Mouse (Mus musculus): ENCODE measurements around the gene Brinp2. TPM values are rescaled to one million over a fixed set of nuclear protein-coding genes. Genes with fewer than 3 reads are reported as not detected.
A peak's percentile ranks its signal among the peaks of the same experiment; 100 is the strongest.

Gene Brinp2
- total RNA-seq, 1 experiment = 1.0 TPM

DNA sequence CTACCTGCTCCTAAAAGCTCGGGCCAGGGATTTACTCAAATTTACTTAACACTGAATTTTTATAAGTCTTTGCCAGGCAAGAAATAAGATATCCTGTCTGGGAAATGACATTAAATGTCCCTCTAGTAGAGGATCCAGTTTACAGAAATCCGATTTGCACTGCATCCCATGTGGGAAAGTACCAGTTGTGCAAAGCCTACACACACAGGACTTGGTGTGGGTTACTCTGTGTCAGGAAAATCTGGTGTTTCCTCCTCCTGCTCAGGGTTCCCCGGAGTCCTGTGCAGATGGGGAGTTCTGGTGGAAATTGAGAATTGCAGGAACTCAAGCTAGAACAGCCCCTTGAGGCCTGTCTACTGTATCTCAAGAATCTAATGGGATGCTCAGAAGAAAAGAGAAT lies 70.9 kb downstream of the Brinp2 start:
- Histone ChIP-seq H3K27ac (ENCODE audit: insufficient read depth, low read depth, low read length, poor library complexity, severe bottlenecking) (no peak overlapping the region), H3K4me3 (ENCODE audit: insufficient read depth in 1 of 2, low read depth in 1 of 2, low read length in 2 of 2, poor library complexity in 1 of 2, severe bottlenecking in 1 of 2) (no peak overlapping the region), H3K4me1 (ENCODE audit: control insufficient read depth in 2 of 2, insufficient read depth in 2 of 2, low read length in 2 of 2, poor library complexity in 1 of 2) (no peaks in the 10 kb centered on the region), H3K9me3 (ENCODE audit: control insufficient read depth, insufficient read depth, low read depth, low read length) (no peaks in the 10 kb centered on the region), H3K36me3 (ENCODE audit: control insufficient read depth, insufficient read depth, low read length, poor library complexity, severe bottlenecking) (no peaks in the 10 kb centered on the region), H3K9ac (ENCODE audit: insufficient read depth, low read depth, low read length, poor library complexity, severe bottlenecking) (no peak overlapping the region)
- in situ Hi-C loops (cut with MboI; ENCODE audit: low sequenced_read_pairs in 2 of 2, unreplicated experiment in 2 of 2) = no loop called here
- TF ChIP-seq ZNF384 (IDR thresholded peaks at IDR 0.05; ENCODE audit: low read depth, low read length) = no peak
- TF ChIP-seq CHD2 (IDR thresholded peaks at IDR 0.05; ENCODE audit: low read depth, low read length) = no peak
- TF ChIP-seq HCFC1 (IDR thresholded peaks at IDR 0.05; ENCODE audit: borderline replicate concordance, insufficient read depth, low read length) = no peak
- no peak for TF ChIP-seq MAFK (IDR thresholded peaks at IDR 0.05; ENCODE audit: insufficient read depth, low read depth, low read length)
- TF ChIP-seq ZC3H11A (IDR thresholded peaks at IDR 0.05; ENCODE audit: borderline replicate concordance, low read depth, low read length) = no peak
- DNase-seq (ENCODE audit: low read depth, low spot score) = no peak

DNA sequence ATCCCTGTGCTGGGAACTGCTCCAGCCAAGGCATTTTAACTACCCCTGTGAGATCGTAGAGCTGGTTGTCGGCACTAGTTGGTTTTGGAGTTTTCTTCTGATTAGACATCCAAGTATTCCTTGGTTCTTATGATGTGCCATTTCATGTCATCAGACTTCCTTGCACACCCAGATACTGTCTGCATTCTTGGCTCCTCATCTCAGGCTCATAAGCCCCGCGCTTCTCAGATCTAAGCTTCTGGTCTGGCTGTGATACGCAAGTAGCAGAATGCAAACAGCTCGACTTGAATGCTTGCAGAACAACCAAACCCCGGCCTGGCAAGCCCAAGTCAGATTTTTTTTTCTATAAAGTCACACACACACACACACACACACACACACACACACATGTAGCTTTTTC lies 72.3 kb downstream of the Brinp2 start:
- H3K36me3 ChIP-seq (ENCODE audit: control insufficient read depth, insufficient read depth, low read length, poor library complexity, severe bottlenecking) = no peaks in the 10 kb centered on the region
- no peak overlapping the region for H3K9ac ChIP-seq (ENCODE audit: insufficient read depth, low read depth, low read length, poor library complexity, severe bottlenecking)
- in situ Hi-C loops (cut with MboI; ENCODE audit: low sequenced_read_pairs in 2 of 2, unreplicated experiment in 2 of 2) = no loop called here
- no peaks in the 10 kb centered on the region for H3K4me1 ChIP-seq (ENCODE audit: control insufficient read depth in 2 of 2, insufficient read depth in 2 of 2, low read length in 2 of 2, poor library complexity in 1 of 2)
- H3K9me3 ChIP-seq (ENCODE audit: control insufficient read depth, insufficient read depth, low read depth, low read length) = no peaks in the 10 kb centered on the region
- no peak overlapping the region for H3K4me3 ChIP-seq (ENCODE audit: insufficient read depth in 1 of 2, low read depth in 1 of 2, low read length in 2 of 2, poor library complexity in 1 of 2, severe bottlenecking in 1 of 2)
- no peak for DNase-seq (ENCODE audit: low read depth, low spot score)
- TF ChIP-seq ZC3H11A (IDR thresholded peaks at IDR 0.05; ENCODE audit: borderline replicate concordance, low read depth, low read length) = no peak
- TF ChIP-seq HCFC1 (IDR thresholded peaks at IDR 0.05; ENCODE audit: borderline replicate concordance, insufficient read depth, low read length) = no peak
- no peak for TF ChIP-seq MAFK (IDR thresholded peaks at IDR 0.05; ENCODE audit: insufficient read depth, low read depth, low read length)
- no peak for TF ChIP-seq CHD2 (IDR thresholded peaks at IDR 0.05; ENCODE audit: low read depth, low read length)
- no peak for TF ChIP-seq ZNF384 (IDR thresholded peaks at IDR 0.05; ENCODE audit: low read depth, low read length)
- no peak overlapping the region for H3K27ac ChIP-seq (ENCODE audit: insufficient read depth, low read depth, low read length, poor library complexity, severe bottlenecking)

DNA sequence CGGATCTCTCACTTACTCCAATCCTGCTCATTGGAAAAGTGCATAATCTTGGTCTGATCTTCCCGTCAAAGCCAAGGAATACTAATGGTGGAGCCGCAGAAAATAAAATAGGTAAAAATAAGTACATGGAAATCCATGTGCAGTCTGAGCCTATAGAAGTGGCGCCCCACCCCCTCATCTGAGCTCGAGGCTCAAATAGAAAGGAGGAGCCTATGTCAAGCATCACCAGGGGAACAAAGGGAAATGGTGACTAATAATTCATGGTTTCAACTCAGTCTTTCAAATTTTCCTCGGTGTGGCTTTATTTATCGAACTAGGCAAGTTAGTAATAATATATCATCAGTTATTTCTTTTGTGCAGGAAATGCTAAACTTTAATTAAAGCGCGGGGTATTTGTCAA lies 84.1 kb downstream of the Brinp2 start:
- no peak overlapping the region for H3K27ac ChIP-seq (ENCODE audit: insufficient read depth, low read depth, low read length, poor library complexity, severe bottlenecking)
- DNase-seq (ENCODE audit: low read depth, low spot score) = no peak
- TF ChIP-seq CHD2 (IDR thresholded peaks at IDR 0.05; ENCODE audit: low read depth, low read length) (no peak), HCFC1 (IDR thresholded peaks at IDR 0.05; ENCODE audit: borderline replicate concordance, insufficient read depth, low read length) (no peak)
- in situ Hi-C loops (cut with MboI; ENCODE audit: low sequenced_read_pairs in 2 of 2, unreplicated experiment in 2 of 2) = no loop called here
- no peaks in the 10 kb centered on the region for H3K36me3 ChIP-seq (ENCODE audit: control insufficient read depth, insufficient read depth, low read length, poor library complexity, severe bottlenecking)
- no peak overlapping the region for H3K4me3 ChIP-seq (ENCODE audit: insufficient read depth in 1 of 2, low read depth in 1 of 2, low read length in 2 of 2, poor library complexity in 1 of 2, severe bottlenecking in 1 of 2)
- H3K9me3 ChIP-seq (ENCODE audit: control insufficient read depth, insufficient read depth, low read depth, low read length) = no peaks in the 10 kb centered on the region
- no peaks in the 10 kb centered on the region for H3K4me1 ChIP-seq (ENCODE audit: control insufficient read depth in 2 of 2, insufficient read depth in 2 of 2, low read length in 2 of 2, poor library complexity in 1 of 2)
- no peak overlapping the region for H3K9ac ChIP-seq (ENCODE audit: insufficient read depth, low read depth, low read length, poor library complexity, severe bottlenecking)

DNA sequence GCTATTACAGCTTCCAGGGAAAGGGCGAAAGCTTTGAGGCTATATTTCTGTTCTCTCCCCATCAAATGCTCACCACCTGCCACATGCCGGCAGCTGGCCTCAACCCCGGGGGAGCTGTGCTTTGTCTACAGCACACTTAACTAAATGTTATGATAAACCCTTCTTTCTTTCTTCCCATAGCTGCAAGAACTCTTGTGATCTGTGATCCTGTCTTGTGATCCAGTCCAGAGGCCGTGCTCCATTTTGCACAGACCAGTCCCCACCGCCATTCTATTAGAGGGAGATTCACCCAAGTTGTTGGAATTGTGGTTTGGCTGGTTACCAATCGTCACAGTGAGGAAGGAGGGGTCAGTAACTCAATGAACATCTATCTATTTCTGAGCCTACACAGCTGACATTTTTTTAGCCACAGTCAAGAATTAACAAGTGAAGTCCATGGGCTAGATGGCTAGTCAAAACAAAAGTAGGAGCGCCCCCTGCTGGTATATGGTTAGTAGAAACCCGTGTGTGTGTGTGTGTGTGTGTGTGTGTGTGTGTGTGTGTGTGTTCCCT lies 89.0 kb downstream of the Brinp2 start:
- Histone ChIP-seq H3K36me3 (ENCODE audit: control insufficient read depth, insufficient read depth, low read length, poor library complexity, severe bottlenecking) (no peaks in the 10 kb centered on the region), H3K27ac (ENCODE audit: insufficient read depth, low read depth, low read length, poor library complexity, severe bottlenecking) (no peak overlapping the region), H3K9me3 (ENCODE audit: control insufficient read depth, insufficient read depth, low read depth, low read length) (no peaks in the 10 kb centered on the region), H3K4me1 (ENCODE audit: control insufficient read depth in 2 of 2, insufficient read depth in 2 of 2, low read length in 2 of 2, poor library complexity in 1 of 2) (no peaks in the 10 kb centered on the region), H3K4me3 (ENCODE audit: insufficient read depth in 1 of 2, low read depth in 1 of 2, low read length in 2 of 2, poor library complexity in 1 of 2, severe bottlenecking in 1 of 2) (no peak overlapping the region), H3K9ac (ENCODE audit: insufficient read depth, low read depth, low read length, poor library complexity, severe bottlenecking) (no peak overlapping the region)
- TF ChIP-seq CHD2 (IDR thresholded peaks at IDR 0.05; ENCODE audit: low read depth, low read length) (no peak), ZNF384 (IDR thresholded peaks at IDR 0.05; ENCODE audit: low read depth, low read length) (no peak), MAFK (IDR thresholded peaks at IDR 0.05; ENCODE audit: insufficient read depth, low read depth, low read length) (no peak), ZC3H11A (IDR thresholded peaks at IDR 0.05; ENCODE audit: borderline replicate concordance, low read depth, low read length) (no peak), HCFC1 (IDR thresholded peaks at IDR 0.05; ENCODE audit: borderline replicate concordance, insufficient read depth, low read length) (no peak)
- in situ Hi-C loops (cut with MboI; ENCODE audit: low sequenced_read_pairs in 2 of 2, unreplicated experiment in 2 of 2) = no loop called here
- peak; percentile 62 for DNase-seq (ENCODE audit: low read depth, low spot score)

Measured in ES-E14 (cell line).